Mouse (Mus musculus): ENCODE data around the gene Mdm2.

DNA sequence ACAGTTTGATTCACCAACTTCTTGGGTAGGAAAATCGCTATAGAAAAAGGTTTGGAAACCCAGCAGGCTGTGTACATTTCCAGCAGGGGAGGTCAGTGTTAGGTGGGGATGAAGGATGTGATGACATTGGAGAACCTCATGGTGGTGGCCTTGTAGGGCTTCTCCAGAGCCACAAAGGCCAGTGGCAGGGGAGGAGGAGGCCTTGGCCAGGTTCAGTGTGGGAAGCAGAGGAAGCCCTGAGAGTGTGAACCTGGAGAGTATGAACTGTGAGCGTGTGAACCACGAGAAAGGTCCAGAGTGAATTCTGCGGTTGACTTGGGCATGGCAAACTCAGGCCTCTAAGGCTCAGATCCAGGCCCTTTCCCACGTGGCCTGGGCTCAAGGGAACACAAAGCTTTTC lies 18.0 kb upstream of the Mdm2 start:
- no peak for TF ChIP-seq CTCF (IDR thresholded peaks at IDR 0.05; ENCODE audit: low read depth)
- no peak for TF ChIP-seq EP300 (IDR thresholded peaks at IDR 0.05; ENCODE audit: low read depth)
